Mouse (Mus musculus) kidney, adult 2 months (tissue): Measurements from ENCODE around the gene Timm8a2. TPM values are rescaled to one million over a fixed set of nuclear protein-coding genes. Genes with fewer than 3 reads are reported as not detected.

ENCODE experiments used
- DNase-seq: peaks from one replicate; pipeline ENCODE4 v3.0.0; 2021
- H3K27ac ChIP-seq: fragments of 200-500 bp; 2 replicates; pipeline ENCODE4 v1.5.1; 2012; ENCODE audit warnings: low read depth, low read length, control low read depth, inconsistent platforms; ENCODE audit not compliant: insufficient read depth
- H3K27me3 ChIP-seq: fragments of 200-500 bp; replicated peaks from 2 replicates; pipeline ENCODE4 v1.6.1; 2012; ENCODE audit warnings: mild to moderate bottlenecking, moderate library complexity, low read length, inconsistent platforms; ENCODE audit not compliant: control insufficient read depth, insufficient read depth
- H3K36me3 ChIP-seq: fragments of 200-500 bp; 2 replicates; pipeline ENCODE4 v1.6.1; 2012; ENCODE audit warnings: mild to moderate bottlenecking, moderate library complexity, low read length, inconsistent platforms; ENCODE audit not compliant: control insufficient read depth, insufficient read depth
- H3K4me1 ChIP-seq: fragments of 200-500 bp; 2 replicates; pipeline ENCODE4 v1.6.1; 2011; ENCODE audit warnings: low read length; ENCODE audit not compliant: control insufficient read depth, insufficient read depth
- H3K4me3 ChIP-seq: fragments of 200-500 bp; 2 replicates; pipeline ENCODE4 v1.5.1; 2011; ENCODE audit warnings: mild to moderate bottlenecking, low read depth, low read length, control low read depth; ENCODE audit not compliant: insufficient read depth
- CTCF ChIP-seq: fragments of 200-500 bp; conservative IDR thresholded peaks from 2 replicates; pipeline ENCODE4 v1.5.1; 2011; ENCODE audit warnings: low read depth, mild to moderate bottlenecking, control low read depth, low read length, moderate library complexity, mixed read lengths; ENCODE audit not compliant: insufficient read depth, insufficient read length
- POLR2A ChIP-seq: fragments of 200-500 bp; IDR thresholded peaks from one replicate; pipeline ENCODE4 v1.6.1; 2011; ENCODE audit warnings: low read depth, low read length, control low read depth
- whole genome bisulfite sequencing: fragments of 180-500 bp; shearing (Covaris S2); methylation state at CpG from one replicate; pipeline ENCODE4 v1.1.7; 2018; 5-methylcytosine and 5-hydroxymethylcytosine counted together
- polyA plus RNA-seq: library from polyadenylated mRNA; depleted of rRNA; stranded (reverse); fragments of >200 nt; gene quantifications from 2 replicates; pipeline ENCODE4 v1.2.3, GENCODE M21; 2012; rRNA removed

The Timm8a2 gene
- 0.18 TPM in 1 of 2 replicates, not detected in the other for polyA plus RNA-seq

DNA sequence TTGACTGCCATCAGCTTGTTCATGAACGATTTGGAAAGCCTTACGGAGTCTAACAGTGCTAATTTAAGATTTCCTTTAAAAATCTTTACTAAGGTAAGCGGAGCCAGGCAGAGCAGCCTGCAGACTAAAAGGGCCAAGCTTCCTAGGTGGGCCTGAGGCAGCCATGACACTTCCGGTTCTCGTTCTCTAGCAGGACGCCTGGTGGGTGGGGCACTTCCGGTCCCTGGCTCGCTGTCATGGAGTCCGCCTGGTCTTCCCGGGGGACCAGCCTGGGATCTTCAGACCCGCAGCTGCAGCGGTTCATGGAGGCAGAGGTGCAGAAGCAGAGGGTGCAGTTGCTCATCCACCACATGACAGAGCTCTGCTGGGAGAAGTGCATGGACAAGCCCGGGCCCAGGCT, at the start of gene Timm8a2:
Gene Timm8a2, plus strand, starts transcription at position 224 of the 400 bp plus-strand sequence.
- TF ChIP-seq POLR2A: no peak
- no peak for TF ChIP-seq CTCF
- WGBS: 94% methylated on average over 13 of the region's 13 CpGs
- no peak for DNase-seq

DNA sequence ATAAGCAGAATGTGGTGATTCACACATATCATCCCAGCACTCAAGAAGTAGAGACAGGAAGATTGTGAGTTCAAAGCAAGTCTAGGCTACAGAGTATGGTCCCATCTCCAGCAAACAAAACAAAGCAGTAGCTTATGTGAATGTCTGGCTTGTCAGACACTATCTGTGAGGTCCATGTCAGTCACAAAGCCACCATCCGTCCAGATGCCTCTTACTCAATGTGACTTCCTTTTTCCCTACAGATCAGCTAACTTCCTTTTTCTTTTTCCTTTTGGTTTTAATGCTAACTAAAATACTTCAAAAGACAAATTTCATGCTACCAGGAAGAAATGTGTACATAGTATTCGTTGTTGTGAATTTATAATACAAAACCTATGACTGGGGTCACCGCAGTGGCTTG, 49.0 kb upstream of the Timm8a2 start:
- peaks cover 23% of the 10 kb centered on the region for H3K4me1 ChIP-seq
- H3K27me3 ChIP-seq: no peaks in the 10 kb centered on the region
- H3K36me3 ChIP-seq: no peaks in the 10 kb centered on the region
- no peak overlapping the region for H3K27ac ChIP-seq
- DNase-seq: no peak
- TF ChIP-seq POLR2A (no peak), CTCF (no peak)
- 74% methylated on average over 3 of the region's 3 CpGs for WGBS
- H3K4me3 ChIP-seq: no peak overlapping the region

More for the DNA sequence above, at the start of gene Timm8a2:
- Histone ChIP-seq H3K4me3 (no peak within 1 kb of the TSS), H3K27ac (no peak within 1 kb of the TSS), H3K36me3 (no peaks in the 10 kb centered on the region), H3K27me3 (no peaks in the 10 kb centered on the region), H3K4me1 (peaks cover 6% of the 10 kb centered on the region; the same call in 1 of the 2 replicates)

DNA sequence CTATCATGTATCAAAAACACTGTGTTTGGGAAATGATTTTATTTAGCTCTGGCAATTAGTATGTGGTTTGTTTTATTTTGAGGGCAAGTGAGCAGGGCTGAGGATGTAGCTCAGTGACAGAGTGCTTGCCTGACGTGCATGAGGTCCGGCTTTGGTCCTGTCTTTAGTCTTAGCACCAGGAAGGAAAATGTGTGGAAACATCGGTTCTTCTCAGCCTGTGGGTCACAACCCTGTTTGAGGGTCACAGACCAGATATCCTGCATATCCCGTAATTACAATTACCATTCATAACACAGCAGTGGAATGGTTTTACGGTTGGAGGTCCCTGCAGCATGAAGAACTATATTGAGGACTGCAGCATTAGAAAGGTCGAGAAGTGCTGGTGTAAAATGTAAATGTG, 48.4 kb upstream of the Timm8a2 start:
- peaks cover 23% of the 10 kb centered on the region for H3K4me1 ChIP-seq
- H3K27ac ChIP-seq: no peak overlapping the region
- 67% methylated on average over 6 of the region's 6 CpGs for WGBS
- no peaks in the 10 kb centered on the region for H3K27me3 ChIP-seq
- TF ChIP-seq CTCF: no peak
- no peak for TF ChIP-seq POLR2A
- no peak for DNase-seq
- no peaks in the 10 kb centered on the region for H3K36me3 ChIP-seq
- no peak overlapping the region for H3K4me3 ChIP-seq

DNA sequence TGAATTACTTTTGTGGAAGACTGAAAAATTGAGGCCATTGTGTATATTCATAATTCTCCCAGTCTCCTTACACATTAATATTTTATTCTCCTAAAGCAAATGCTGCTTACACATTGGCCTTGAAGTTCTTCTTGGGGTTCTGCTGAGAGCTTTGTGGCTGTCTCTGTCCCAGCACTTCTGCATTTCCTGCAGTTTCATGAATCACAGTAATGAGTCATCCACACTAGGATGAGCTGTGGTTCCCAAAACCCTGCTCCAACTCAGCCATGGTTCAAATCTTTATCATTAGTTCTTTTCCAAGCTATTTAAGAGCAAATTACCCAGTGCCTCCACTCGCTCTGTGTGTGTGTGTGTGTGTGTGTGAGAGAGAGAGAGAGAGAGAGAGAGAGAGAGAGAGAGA, 47.2 kb upstream of the Timm8a2 start:
- WGBS: 83% methylated on average over 1 of the region's 1 CpGs
- Histone ChIP-seq H3K36me3 (no peaks in the 10 kb centered on the region), H3K4me1 (peaks cover 23% of the 10 kb centered on the region), H3K27me3 (no peaks in the 10 kb centered on the region), H3K27ac (no peak overlapping the region), H3K4me3 (no peak overlapping the region)
- no peak for TF ChIP-seq POLR2A
- no peak for TF ChIP-seq CTCF
- no peak for DNase-seq

DNA sequence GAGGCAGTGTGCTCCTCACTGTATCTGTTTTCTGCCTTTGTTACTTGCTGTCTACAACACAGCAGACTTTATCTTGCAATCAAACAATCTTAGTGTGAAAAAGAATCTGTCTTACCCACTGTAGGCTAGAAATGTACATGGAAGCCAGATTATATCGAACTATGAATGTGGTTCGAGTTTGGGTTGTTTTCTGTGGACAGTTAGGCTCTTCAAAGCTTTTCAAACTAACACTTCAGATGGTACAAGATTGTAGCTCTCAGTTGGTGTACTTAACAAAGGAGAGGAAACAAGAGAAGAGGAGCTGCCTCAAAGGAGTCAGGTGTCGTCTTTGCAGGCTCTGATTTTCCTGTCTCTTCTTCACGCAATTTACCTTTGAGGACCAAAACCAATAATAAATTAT, 46.8 kb upstream of the Timm8a2 start:
- WGBS: 86% methylated on average over 4 of the region's 4 CpGs
- no peaks in the 10 kb centered on the region for H3K27me3 ChIP-seq
- H3K36me3 ChIP-seq: no peaks in the 10 kb centered on the region
- H3K4me1 ChIP-seq: peaks cover 21% of the 10 kb centered on the region
- no peak overlapping the region for H3K4me3 ChIP-seq
- H3K27ac ChIP-seq: no peak overlapping the region; the same call in 1 of the 2 replicates
- DNase-seq: no peak
- no peak for TF ChIP-seq CTCF
- no peak for TF ChIP-seq POLR2A

DNA sequence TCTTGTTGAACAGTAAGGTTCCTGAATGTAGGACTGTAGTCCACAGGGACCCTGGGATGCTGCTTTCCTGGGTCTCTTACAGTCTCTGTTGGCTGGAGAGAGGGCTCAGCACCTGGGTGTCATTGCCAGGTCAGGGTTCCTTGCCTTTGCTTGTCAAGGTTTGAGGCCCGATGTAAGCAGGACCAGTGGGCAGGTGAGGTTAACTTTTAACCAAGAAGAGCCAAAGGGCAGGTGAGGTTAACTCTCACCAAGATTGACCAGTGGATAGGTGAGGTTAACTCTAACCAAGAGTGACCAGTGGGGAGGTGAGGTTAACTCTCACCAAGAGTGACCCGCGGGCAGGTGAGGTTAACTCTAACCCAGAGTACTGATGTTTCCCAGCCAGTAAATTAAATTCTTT, 45.1 kb upstream of the Timm8a2 start:
- H3K27me3 ChIP-seq: no peaks in the 10 kb centered on the region
- 36% methylated on average over 3 of the region's 3 CpGs for WGBS
- no peak overlapping the region for H3K4me3 ChIP-seq
- H3K4me1 ChIP-seq: peaks cover 12% of the 10 kb centered on the region; the same call in 1 of the 2 replicates
- H3K27ac ChIP-seq: no peak overlapping the region
- no peaks in the 10 kb centered on the region for H3K36me3 ChIP-seq
- TF ChIP-seq POLR2A: no peak
- TF ChIP-seq CTCF: no peak
- peak; percentile 71 for DNase-seq

DNA sequence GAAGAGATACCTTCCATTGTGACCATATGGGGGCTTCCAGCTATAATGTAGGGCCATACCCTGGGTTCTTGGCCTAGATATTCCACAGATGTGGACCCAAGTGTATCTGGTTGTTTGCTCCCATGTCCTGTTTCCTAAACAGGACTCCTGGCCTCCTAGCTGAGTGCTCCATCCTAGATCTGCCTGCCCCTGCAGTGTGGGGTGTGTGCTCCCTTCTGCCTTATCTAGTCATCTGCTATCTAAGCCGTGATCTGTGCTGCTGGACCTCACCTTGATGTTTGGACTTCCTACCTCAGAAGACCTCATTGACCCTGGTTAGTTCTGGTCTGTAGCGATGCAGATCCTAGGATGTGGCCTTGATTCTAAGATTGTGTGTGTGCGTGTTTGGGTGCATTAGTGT, 44.6 kb upstream of the Timm8a2 start:
- H3K4me1 ChIP-seq: peaks cover 12% of the 10 kb centered on the region; the same call in 1 of the 2 replicates
- DNase-seq: no peak
- H3K27me3 ChIP-seq: no peaks in the 10 kb centered on the region
- no peak overlapping the region for H3K4me3 ChIP-seq
- no peak for TF ChIP-seq CTCF
- no peak for TF ChIP-seq POLR2A
- WGBS: 46% methylated on average over 3 of the region's 3 CpGs
- no peak overlapping the region for H3K27ac ChIP-seq
- H3K36me3 ChIP-seq: no peaks in the 10 kb centered on the region
